Mouse (Mus musculus) megakaryocyte, embryonic 14.5 days (primary cell): ENCODE measurements at regions not wholly inside any gene's neighbourhood (a gene's known extent, or its start where the extent isn't known, plus 50 kb on each side); places are given as distances from the start of the nearest gene placed in this dataset.

ENCODE experiments used
- FLI1 ChIP-seq: IDR thresholded peaks from 2 replicates; pipeline ENCODE4 v1.6.1; 2012; ENCODE audit warnings: low read length, inconsistent platforms, mixed read lengths
- GATA1 ChIP-seq: IDR thresholded peaks from 3 replicates; pipeline ENCODE4 v1.6.1; 2012; ENCODE audit warnings: mixed read lengths, low read length, inconsistent platforms, borderline replicate concordance

DNA sequence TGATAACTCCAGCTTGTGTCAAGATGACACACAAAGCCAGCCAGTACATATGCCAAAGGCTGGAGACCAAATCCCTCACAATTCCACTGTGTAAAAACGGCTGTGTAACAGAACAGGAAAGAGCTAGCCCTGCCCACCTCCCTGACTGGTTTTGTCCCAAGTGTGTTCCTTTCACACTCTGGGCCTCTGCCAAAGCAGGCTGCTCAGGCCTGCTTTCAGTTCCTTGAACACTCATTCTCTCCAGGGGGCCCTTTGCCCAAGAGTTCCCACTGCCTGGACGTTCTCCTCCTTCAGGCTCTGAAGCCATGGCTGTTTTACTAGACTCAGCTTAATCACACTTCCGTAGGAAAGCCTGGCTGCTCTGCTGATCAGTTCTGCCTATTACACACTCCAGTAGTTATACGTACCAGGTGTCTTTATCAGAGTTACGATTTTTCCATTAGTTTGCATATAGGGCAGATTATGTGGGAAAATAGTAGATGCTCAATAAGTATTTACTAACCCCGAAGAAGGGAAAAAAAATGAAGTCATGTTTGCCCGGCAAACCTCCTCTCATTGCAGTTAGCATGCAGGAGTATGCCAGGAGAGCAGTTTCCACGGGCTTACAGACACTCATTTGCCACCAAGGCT, 144.5 kb upstream of the Smim15 start:
- TF ChIP-seq FLI1 (no peak), GATA1 (no peak)
